Comparison of ENCODE assay signal across 32 mouse cellular contexts in genomic region chr2:34899682-34900081, GRCm38 (mm10). TPM values are rescaled to one million over a fixed set of nuclear protein-coding genes. Genes with fewer than 3 reads are reported as not detected.
DNase-seq lines count a peak whose midpoint lies in the region; ATAC-seq and TF ChIP-seq lines count a peak whose summit lies in the region.
"Had no signal": no experiment of that assay in that cellular context is flagged by ENCODE, and none has a peak within 500 bp of the region (broad histone marks: within the 10 kb centered on the region; RNA-seq: fewer than 3 reads in every experiment).

No protein-coding gene starts in this region.

- TF ChIP-seq CTCF in gastrocnemius, adult 2 months (IDR thresholded peaks at IDR 0.05): no peak
- no peak for TF ChIP-seq CTCF in lung, postnatal 0 days (IDR thresholded peaks at IDR 0.05)

- no peaks in the 10 kb centered on the region for H3K36me3 ChIP-seq in lung, postnatal 0 days (ENCODE audit: insufficient read depth, low read length)
- H3K36me3 ChIP-seq: embryonic facial prominence, embryonic 13.5 days; G1E; limb, embryonic 12.5 days; neural tube, embryonic 12.5 days had no signal

- no peak overlapping the region for H3K4me2 ChIP-seq in lung, postnatal 0 days (replicated peaks; ENCODE audit: low read depth, low read length)
- H3K4me2 ChIP-seq: embryonic facial prominence, embryonic 13.5 days; kidney, embryonic 15.5 days; limb, embryonic 12.5 days; liver, embryonic 15.5 days; lung, embryonic 14.5 days; neural tube, embryonic 12.5 days had no signal

- H3K27ac ChIP-seq in gastrocnemius, adult 2 months: no peak overlapping the region
- H3K27ac ChIP-seq in lung, postnatal 0 days (ENCODE audit: low read length): no peak overlapping the region
- H3K27ac ChIP-seq: embryonic facial prominence, embryonic 13.5 days; kidney, embryonic 15.5 days; left cerebral cortex, adult 2 months; limb, embryonic 12.5 days; liver, embryonic 15.5 days; midbrain, embryonic 10.5 days; neural tube, embryonic 12.5 days had no signal

- H3K4me3 ChIP-seq in gastrocnemius, adult 2 months: no peak overlapping the region
- no peak overlapping the region for H3K4me3 ChIP-seq in lung, postnatal 0 days (ENCODE audit: low read depth, low read length)
- H3K4me3 ChIP-seq: embryonic facial prominence, embryonic 13.5 days; kidney, embryonic 15.5 days; left cerebral cortex, adult 2 months; limb, embryonic 12.5 days; liver, embryonic 15.5 days; midbrain, embryonic 10.5 days; myocyte; neural tube, embryonic 12.5 days had no signal

- peak; percentile 36 for DNase-seq in cerebellum, adult 11-12 months
- peak; percentile 62 for DNase-seq in gastrocnemius, adult 2 months
- DNase-seq in gastrocnemius, adult 8-10 months (ENCODE audit: low spot score in 2 of 2): no peak
- DNase-seq in brain, adult 2 months (ENCODE audit: low read depth, low spot score): peak; percentile 13
- DNase-seq in gonadal fat pad, adult 2 months (ENCODE audit: low read depth): peak; percentile 50
- no peak for DNase-seq in lung, postnatal 0 days (ENCODE audit: low spot score)
- DNase-seq: heart, postnatal 14 days; kidney, adult 18-20 months; kidney, postnatal 25 days; lung, embryonic 14.5 days; retina, postnatal 1 day; right cerebral cortex, postnatal 14 days; spleen, adult 18-20 months; thymus, postnatal 25 days had no signal

- H3K4me1 ChIP-seq in lung, postnatal 0 days (ENCODE audit: insufficient read depth, low read depth, low read length): peaks cover 11% of the 10 kb centered on the region

- no peak for ATAC-seq in cerebellum, adult (ENCODE audit: insufficient number of reproducible peaks, low FRiP score, low TSS enrichment)
- no peak for ATAC-seq in lung, postnatal 0 days
- ATAC-seq: forebrain, embryonic 16.5 days; hindbrain, embryonic 16.5 days; Patski had no signal

- H3K27me3 ChIP-seq in lung, postnatal 0 days (replicated peaks; ENCODE audit: insufficient read depth, low read length): no peaks in the 10 kb centered on the region
- H3K27me3 ChIP-seq: embryonic facial prominence, embryonic 13.5 days; kidney, embryonic 15.5 days; liver, embryonic 15.5 days; neural tube, embryonic 12.5 days; Patski had no signal

- TF ChIP-seq EP300 in lung, postnatal 0 days (IDR thresholded peaks at IDR 0.05): no peak

- H3K9me3 ChIP-seq in lung, postnatal 0 days (ENCODE audit: low read length): no peaks in the 10 kb centered on the region
- H3K9me3 ChIP-seq: embryonic facial prominence, embryonic 13.5 days; G1E; kidney, embryonic 15.5 days; limb, embryonic 12.5 days; liver, embryonic 15.5 days; midbrain, embryonic 10.5 days; neural tube, embryonic 12.5 days had no signal

- 84% methylated on average over 11 of the region's 11 CpGs for WGBS in lung, postnatal 0 days

- intact Hi-C loops in gastrocnemius, adult 2 months (cut with DNase I): loop anchor here (2.0 to 5.0 kb wide), 2 partner anchors 29 to 73 kb away; no protein-coding TSS in a partner anchor

- no peak overlapping the region for H3K9ac ChIP-seq in lung, postnatal 0 days (replicated peaks; ENCODE audit: low read depth)
- H3K9ac ChIP-seq: embryonic facial prominence, embryonic 13.5 days; kidney, embryonic 15.5 days; limb, embryonic 12.5 days; liver, embryonic 15.5 days; lung, embryonic 14.5 days; neural tube, embryonic 12.5 days had no signal

RNA-seq across cellular contexts. Expression of gene Phf19, which starts 14.1 kb away (rescaled TPM):
- total RNA-seq in gastrocnemius, adult 2 months (2021): under 1 TPM; 0.54 to 0.61 TPM
- total RNA-seq in gastrocnemius, adult 8-10 months (2022): 1 to 10 TPM in 1 of 4 experiments, under 1 TPM in 3; 0.29 to 1.1 (median 0.46) TPM
- 10.5 and 15.8 TPM in 2 replicates for polyA plus RNA-seq in gonadal fat pad, adult 2 months (2012; rRNA removed)
- 1.3 and 1.6 TPM in 2 replicates for polyA plus RNA-seq in lung, postnatal 0 days (2015; fragmentation: Nextera tagmentation; extraction: Ambion mirVana)

RNA-seq across cellular contexts. Expression of gene Psmd5, which starts 24.9 kb away (rescaled TPM):
- total RNA-seq in gastrocnemius, adult 2 months (2021): 10 to 100 TPM; 12.6 to 14.7 TPM
- total RNA-seq in gastrocnemius, adult 8-10 months (2022): 10 to 100 TPM; 11.0 to 18.6 (median 15.5) TPM
- polyA plus RNA-seq in gonadal fat pad, adult 2 months (2012; rRNA removed): 14.5 and 20.7 TPM in 2 replicates
- 61.2 and 64.7 TPM in 2 replicates for polyA plus RNA-seq in lung, postnatal 0 days (2015; fragmentation: Nextera tagmentation; extraction: Ambion mirVana)

RNA-seq across cellular contexts. Expression of gene Cutal, which starts 25.5 kb away (rescaled TPM):
- under 1 TPM; 0.17 to 0.69 TPM for total RNA-seq in gastrocnemius, adult 2 months (2021)
- under 1 TPM; 0.20 to 0.31 (median 0.22) TPM for total RNA-seq in gastrocnemius, adult 8-10 months (2022)
- polyA plus RNA-seq in gonadal fat pad, adult 2 months (2012; rRNA removed): 20.0 and 39.2 TPM in 2 replicates
- polyA plus RNA-seq in lung, postnatal 0 days (2015; fragmentation: Nextera tagmentation; extraction: Ambion mirVana): 5.4 and 7.2 TPM in 2 replicates
- total RNA-seq: common myeloid progenitor, adult 5-6 weeks; G1E; megakaryocyte progenitor cell, adult 5-6 weeks; midbrain, postnatal 0 days had no signal
- polyA plus RNA-seq: forebrain, embryonic 11.5 days; forebrain, embryonic 16.5 days; G1E; hindbrain, embryonic 11.5 days; myocyte; neural tube, embryonic 12.5 days had no signal

Comparison
In these comparisons a context has a peak if more than half of its experiments do, and no peak if none do; other contexts are left out.
1. DNase-seq: peak in cerebellum, adult 11-12 months (single experiment), gastrocnemius, adult 2 months (single experiment), brain, adult 2 months (single experiment) and gonadal fat pad, adult 2 months (single experiment); none in gastrocnemius, adult 8-10 months (0 of 2) and lung, postnatal 0 days (single experiment).